8 mouse cellular contexts compared by ENCODE assay signal in genomic region chr2:116061401-116062021, GRCm38 (mm10). TPM values are rescaled to one million over a fixed set of nuclear protein-coding genes. Genes with fewer than 3 reads are reported as not detected.
DNase-seq lines count a peak whose midpoint lies in the region; ATAC-seq and TF ChIP-seq lines count a peak whose summit lies in the region.

No protein-coding gene starts in this region.

- H3K4me1 ChIP-seq in forebrain, embryonic 14.5 days (ENCODE audit: control insufficient read depth, insufficient read depth, low read length) = peaks cover 16% of the 10 kb centered on the region
- H3K4me1 ChIP-seq in kidney, postnatal 0 days (replicated peaks; ENCODE audit: insufficient read depth, low read length) = peaks cover 3% of the 10 kb centered on the region; the same call in 1 of the 2 replicates
- peaks cover 48% of the 10 kb centered on the region for H3K4me1 ChIP-seq in midbrain, embryonic 13.5 days (replicated peaks)

- intact Hi-C loops in gastrocnemius, postnatal 36 days (cut with DNase I) = no loop called here

- no peak for ATAC-seq in forebrain, embryonic 14.5 days
- no peak for ATAC-seq in kidney, postnatal 0 days (replicated peaks; ENCODE audit: low FRiP score, low read depth)
- no peak for ATAC-seq in midbrain, embryonic 13.5 days

- no peaks in the 10 kb centered on the region for H3K27me3 ChIP-seq in forebrain, embryonic 14.5 days (replicated peaks; ENCODE audit: control insufficient read depth, insufficient read depth, low read length)
- no peaks in the 10 kb centered on the region for H3K27me3 ChIP-seq in kidney, postnatal 0 days (ENCODE audit: insufficient read depth, low read length)
- peaks cover 32% of the 10 kb centered on the region for H3K27me3 ChIP-seq in midbrain, embryonic 13.5 days

- DNase-seq in right cerebral cortex, postnatal 4 days = peak; percentile 39
- no peak for DNase-seq in right cerebral cortex, adult 2 months (ENCODE audit: low spot score in 2 of 2)
- DNase-seq in forebrain, embryonic 14.5 days (ENCODE audit: low spot score) = peak; percentile 45
- DNase-seq in kidney, postnatal 0 days (ENCODE audit: low spot score) = peak; percentile 76
- DNase-seq in spleen, postnatal 14 days (ENCODE audit: low spot score in 2 of 2) = no peak
- no peak for DNase-seq in right cerebral cortex, adult 18-20 months
- DNase-seq in gastrocnemius, postnatal 36 days = no peak

- WGBS in forebrain, embryonic 14.5 days = under 1% methylated on average over 30 of the region's 30 CpGs
- under 1% methylated on average over 29 of the region's 30 CpGs for WGBS in kidney, postnatal 0 days
- WGBS in midbrain, embryonic 13.5 days = under 1% methylated on average over 30 of the region's 30 CpGs

- TF ChIP-seq CTCF in kidney, postnatal 0 days (IDR thresholded peaks at IDR 0.05; ENCODE audit: low read depth) = no peak

- peak overlapping the region; percentile 70 for H3K4me3 ChIP-seq in forebrain, embryonic 14.5 days (ENCODE audit: low read depth, low read length)
- H3K4me3 ChIP-seq in kidney, postnatal 0 days (replicated peaks; ENCODE audit: low read depth, low read length) = peak overlapping the region; percentile 82
- peak overlapping the region; percentile 71 for H3K4me3 ChIP-seq in midbrain, embryonic 13.5 days (replicated peaks)

- H3K36me3 ChIP-seq in forebrain, embryonic 14.5 days (ENCODE audit: control insufficient read depth, insufficient read depth, low read length) = peaks cover 35% of the 10 kb centered on the region
- peaks cover 7% of the 10 kb centered on the region; the same call in 1 of the 2 replicates for H3K36me3 ChIP-seq in kidney, postnatal 0 days (ENCODE audit: insufficient read depth, low read length)
- no peaks in the 10 kb centered on the region for H3K36me3 ChIP-seq in midbrain, embryonic 13.5 days

- H3K4me2 ChIP-seq in forebrain, embryonic 14.5 days (ENCODE audit: low read length) = peak overlapping the region; percentile 84
- H3K4me2 ChIP-seq in kidney, postnatal 0 days (ENCODE audit: low read length) = peak overlapping the region; percentile 79
- peak overlapping the region; percentile 71 for H3K4me2 ChIP-seq in midbrain, embryonic 13.5 days (replicated peaks)

- no peaks in the 10 kb centered on the region for H3K9me3 ChIP-seq in forebrain, embryonic 14.5 days (replicated peaks; ENCODE audit: control insufficient read depth, low read length)
- no peaks in the 10 kb centered on the region for H3K9me3 ChIP-seq in kidney, postnatal 0 days (replicated peaks; ENCODE audit: low read length)
- H3K9me3 ChIP-seq in midbrain, embryonic 13.5 days = no peaks in the 10 kb centered on the region

- peak overlapping the region; percentile 99 for H3K9ac ChIP-seq in forebrain, embryonic 14.5 days (ENCODE audit: low read length)
- H3K9ac ChIP-seq in kidney, postnatal 0 days (ENCODE audit: low read depth, low read length) = peak overlapping the region; percentile 96
- H3K9ac ChIP-seq in midbrain, embryonic 13.5 days (replicated peaks) = peak overlapping the region; percentile 95

- peak overlapping the region; percentile 99 for H3K27ac ChIP-seq in forebrain, embryonic 14.5 days (ENCODE audit: low read depth, low read length)
- peak overlapping the region; percentile 93 for H3K27ac ChIP-seq in kidney, postnatal 0 days
- peak overlapping the region; percentile 95 for H3K27ac ChIP-seq in midbrain, embryonic 13.5 days

RNA-seq across cellular contexts. Expression of gene Meis2, which starts 4.1 kb away (rescaled TPM):
- 99.1 and 114 TPM in 2 replicates for polyA plus RNA-seq in forebrain, embryonic 14.5 days (2014; fragmentation: Nextera tagmentation; extraction: Ambion mirVana)
- 52.8 and 60.4 TPM in 2 replicates for polyA plus RNA-seq in kidney, postnatal 0 days (2015; fragmentation: Nextera tagmentation; extraction: Ambion mirVana)
- polyA plus RNA-seq in midbrain, embryonic 13.5 days (2015; fragmentation: Nextera tagmentation; extraction: Ambion mirVana) = 69.4 and 79.0 TPM in 2 replicates
- total RNA-seq in gastrocnemius, postnatal 36 days (2021) = under 1 TPM; 0.86 to 0.97 TPM

Comparison
In these comparisons a context has a peak if more than half of its experiments do, and no peak if none do; other contexts are left out.
1. DNase-seq: peak in right cerebral cortex, postnatal 4 days (single experiment), forebrain, embryonic 14.5 days (single experiment) and kidney, postnatal 0 days (single experiment); none in right cerebral cortex, adult 2 months (0 of 2), spleen, postnatal 14 days (0 of 2), right cerebral cortex, adult 18-20 months (single experiment) and gastrocnemius, postnatal 36 days (0 of 2).
2. Peak in every context shown above with its lines, with median percentiles within 50 percentile points of each other: H3K27ac ChIP-seq, H3K4me2 ChIP-seq, H3K4me3 ChIP-seq and H3K9ac ChIP-seq.